Mouse (Mus musculus) Muller cell, postnatal 12 days (primary cell): ENCODE measurements around the gene Lyl1.

ENCODE experiments used
- DNase-seq: peaks from one replicate; pipeline ENCODE4 v3.0.0-alpha.2; 2015; ENCODE audit errors: inconsistent ontology term

Gene Lyl1

DNA sequence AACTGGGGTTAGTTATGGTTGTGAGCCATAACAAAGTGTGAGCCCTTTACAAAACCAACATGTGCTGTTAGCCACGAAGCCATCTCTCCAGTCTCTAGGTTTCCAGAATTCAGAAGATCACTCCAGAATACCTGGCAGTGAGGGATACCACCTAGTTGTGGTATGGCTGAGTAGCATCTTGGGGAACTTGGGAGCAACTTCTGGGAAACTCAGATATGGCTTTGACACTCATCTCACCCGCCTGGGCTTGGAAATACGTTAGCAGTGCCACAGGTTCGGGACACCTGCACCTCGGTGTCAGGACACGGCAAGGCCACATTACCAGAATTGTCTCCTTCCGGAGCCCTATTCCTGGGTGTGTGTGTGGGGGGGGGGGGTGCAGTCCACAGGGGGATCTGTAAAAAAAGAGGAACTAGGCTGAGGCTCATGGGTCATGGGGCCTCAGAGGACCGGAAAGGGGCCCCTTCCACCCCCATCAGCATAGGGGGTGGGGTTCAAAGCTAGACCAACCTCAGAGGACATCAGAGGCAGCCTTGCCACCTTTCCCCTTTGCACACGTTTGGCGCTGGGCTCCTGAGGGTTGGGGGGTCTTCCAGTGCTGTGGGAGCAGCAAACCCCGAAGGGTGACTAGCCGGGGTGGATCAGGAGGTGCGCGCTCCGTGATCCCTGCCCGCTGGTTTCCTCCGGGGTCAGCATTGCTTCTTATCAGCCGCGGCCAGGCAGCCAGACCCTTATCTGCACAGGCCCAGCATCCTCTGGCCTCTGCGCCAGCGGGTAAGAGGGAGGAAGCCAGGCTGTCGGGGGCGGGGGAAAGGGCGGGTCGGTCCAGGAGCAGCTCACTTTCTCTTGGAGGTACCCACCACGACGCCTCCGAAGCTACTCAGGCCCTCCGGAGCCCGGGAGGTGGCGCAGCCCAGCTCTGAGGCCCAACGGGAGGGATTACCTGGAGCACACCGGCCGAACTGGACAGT, at the start of gene Lyl1:
Lyl1 (plus strand) TSS at position 517 of the 971 bp plus-strand sequence.
- no peak for DNase-seq

- DNase-seq = no peak
Observed at GRCm38 (mm10) chr8:84653092-84653631, 48.1 kb upstream of the Lyl1 start.

GRCm38 (mm10) chr8:84654597-84654996, 46.7 kb upstream of the Lyl1 start:
- no peak for DNase-seq

DNA sequence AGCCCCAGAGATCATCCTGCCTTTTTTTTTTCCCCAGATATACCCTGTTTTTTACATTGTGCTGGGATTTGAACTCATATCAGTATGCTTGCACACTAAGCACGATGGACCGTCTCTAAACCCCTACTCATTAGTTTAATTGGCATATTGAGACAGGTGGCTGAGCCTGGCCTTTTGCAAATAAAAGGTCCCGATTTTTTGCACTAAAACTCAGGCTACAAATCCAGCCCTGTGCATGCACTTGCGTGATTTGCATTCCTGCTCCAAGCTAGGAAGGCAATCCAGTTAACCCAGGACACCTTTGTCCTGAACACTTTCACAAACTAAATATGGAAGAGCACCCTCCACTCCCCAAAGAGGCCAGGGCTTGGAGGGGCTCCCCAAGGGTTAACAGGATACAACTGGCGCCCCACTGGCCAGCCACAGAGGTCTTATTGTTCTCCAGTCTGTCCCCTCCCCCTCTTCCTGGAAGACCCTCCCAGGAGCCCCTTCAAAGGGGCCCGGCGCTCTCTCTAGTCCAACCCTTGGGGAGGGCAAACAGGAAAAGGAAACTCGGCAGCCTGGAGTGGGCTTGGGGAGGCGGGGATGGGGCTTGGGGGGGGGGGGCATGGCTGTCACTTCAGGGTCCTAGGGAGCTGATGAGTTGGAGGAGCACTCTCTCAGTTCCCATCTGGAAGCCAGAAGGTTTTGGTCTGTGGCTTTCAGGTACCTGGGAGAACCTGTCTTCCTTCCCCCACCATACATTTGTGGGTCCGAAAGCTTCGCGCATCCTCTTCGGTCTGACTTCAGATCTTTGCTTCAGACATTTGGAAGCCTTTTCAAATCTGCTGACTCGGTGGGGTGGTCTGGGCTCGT, 45.7 kb upstream of the Lyl1 start:
- DNase-seq = no peak

DNA sequence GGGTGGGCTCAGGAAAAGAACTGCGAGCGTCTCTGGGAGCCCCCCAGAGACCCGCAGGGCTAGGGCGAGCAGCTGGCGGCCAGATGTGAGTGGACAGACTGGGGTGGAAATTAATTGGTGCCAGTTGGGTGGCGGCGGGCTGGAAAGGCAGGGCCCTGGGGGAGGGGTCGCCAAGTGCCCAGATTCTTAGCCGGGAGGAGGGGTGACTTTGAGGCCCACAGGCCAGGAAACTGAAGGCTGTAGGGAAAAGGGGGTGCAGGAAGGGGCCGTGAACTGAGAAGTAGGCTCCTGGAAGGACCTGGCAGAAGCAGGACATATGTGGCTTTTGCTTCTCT, 45.1 kb upstream of the Lyl1 start:
- no peak for DNase-seq

GRCm38 (mm10) chr8:84656641-84657126, 44.6 kb upstream of the Lyl1 start:
- DNase-seq = peak; percentile 64

DNA sequence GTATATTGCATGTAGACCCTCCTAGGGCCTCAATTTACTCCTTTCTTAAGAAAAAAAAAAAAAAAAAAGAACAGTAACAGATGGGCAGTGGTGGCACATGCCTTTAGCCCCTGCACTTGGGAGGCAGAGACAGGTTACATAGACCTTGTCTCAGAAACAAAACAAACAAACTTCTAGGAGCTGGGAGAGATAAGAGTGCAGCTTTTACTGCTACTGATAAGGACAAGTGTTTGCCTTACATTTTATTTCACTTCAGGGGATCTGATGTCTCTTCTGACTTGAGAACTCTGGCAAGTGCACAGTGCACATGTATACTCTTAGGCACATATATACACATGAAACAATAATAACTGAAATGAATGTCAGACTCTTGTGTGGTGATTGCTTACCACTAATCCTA, 44.1 kb upstream of the Lyl1 start:
- DNase-seq = no peak

- DNase-seq = no peak
Observed at GRCm38 (mm10) chr8:84657680-84658079, 43.6 kb upstream of the Lyl1 start.

DNA sequence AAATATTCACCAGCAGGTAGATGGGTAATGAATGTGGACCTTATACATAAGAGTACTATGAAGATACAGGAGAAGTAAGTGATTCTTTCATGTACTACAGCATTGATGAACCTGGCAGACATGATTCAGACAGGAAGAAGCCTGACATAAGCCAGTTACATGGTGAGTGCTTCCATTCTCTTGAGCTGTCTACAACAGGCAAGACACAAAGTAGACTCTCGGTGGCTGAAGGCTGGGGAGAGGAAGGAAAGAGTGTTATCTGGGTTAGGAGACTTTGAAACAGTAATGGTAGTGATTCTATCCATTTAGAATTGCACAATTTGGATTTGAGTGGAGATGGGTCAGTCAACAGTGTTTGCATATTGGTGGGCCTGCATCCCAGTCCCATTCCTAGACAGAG, 42.3 kb upstream of the Lyl1 start:
- DNase-seq = peak; percentile 28

DNA sequence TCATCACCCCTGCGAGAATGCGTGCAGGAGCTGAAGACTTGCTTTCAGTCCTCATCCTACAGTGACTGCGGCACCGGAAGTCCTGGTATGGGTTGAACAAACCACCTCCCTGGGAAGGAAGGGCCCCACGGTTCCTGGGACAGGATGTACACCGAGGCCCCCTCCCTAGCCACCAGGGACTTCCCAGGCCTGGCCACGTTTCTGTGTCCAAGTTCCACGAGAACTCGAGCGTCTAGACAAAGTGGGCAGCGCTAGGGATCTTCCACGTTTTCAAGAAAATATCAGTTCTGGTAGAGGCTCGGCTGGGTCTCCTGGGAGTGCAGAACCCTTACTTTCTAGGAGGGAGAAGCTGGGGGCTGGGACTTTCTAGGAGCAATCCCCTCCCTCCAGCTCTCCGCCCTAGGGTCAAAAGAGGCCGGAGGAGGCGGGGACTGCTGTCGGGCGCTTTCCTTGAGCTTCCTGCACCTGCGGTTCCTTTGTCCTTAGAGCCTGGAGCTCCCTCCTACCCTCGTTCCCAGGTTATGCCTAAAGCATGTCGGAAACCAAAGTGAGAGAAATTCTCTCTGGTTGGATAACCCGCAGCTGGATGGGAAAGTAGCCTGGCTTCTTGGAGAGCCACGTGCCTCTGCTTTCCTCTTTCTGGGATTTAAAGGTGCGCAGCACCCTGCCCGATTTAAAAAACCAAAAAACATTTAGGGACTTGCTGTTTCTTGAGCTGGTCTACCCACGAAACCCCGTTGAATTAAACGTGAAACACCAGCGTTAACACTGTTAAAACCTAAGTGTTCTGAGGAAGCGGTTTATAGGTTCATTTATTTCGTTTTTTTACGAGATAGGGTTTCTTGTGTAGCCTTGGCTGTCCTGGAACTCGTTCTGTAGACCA, 41.1 kb upstream of the Lyl1 start:
- DNase-seq = peak; percentile 82

DNA sequence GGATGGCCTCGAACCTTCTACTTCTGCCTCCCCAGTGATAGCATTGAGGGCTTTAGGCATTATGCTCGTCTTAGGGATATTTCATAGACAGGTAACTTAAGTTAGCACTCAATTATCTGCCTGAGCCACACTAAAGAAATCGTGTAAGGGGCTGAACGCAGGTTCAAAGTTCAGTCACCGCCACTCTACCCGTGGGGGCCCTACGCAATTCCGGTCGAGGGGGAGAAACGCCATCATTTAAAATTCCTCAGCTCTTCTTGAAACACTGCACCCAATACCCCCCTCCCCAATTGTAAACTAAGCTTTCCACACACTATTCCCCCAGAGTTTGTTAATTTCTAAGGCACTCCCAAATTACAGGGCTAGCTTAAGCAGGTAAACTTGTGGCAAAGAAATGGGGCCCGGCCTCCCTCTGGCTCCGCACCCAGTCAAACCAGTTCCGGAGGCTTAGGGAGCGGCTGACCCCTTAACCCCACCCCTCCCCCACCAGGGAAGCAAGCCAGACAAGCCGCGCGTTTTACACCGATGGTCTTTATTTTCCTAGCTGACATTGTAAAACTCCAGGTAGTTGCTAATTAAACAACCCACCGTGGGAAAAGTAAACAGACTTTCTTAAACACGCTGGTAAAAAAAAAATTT, 40.3 kb upstream of the Lyl1 start:
- DNase-seq = peak; percentile 63

- peak; percentile 95 for DNase-seq
Observed at GRCm38 (mm10) chr8:84661458-84661871, 39.8 kb upstream of the Lyl1 start.

DNA sequence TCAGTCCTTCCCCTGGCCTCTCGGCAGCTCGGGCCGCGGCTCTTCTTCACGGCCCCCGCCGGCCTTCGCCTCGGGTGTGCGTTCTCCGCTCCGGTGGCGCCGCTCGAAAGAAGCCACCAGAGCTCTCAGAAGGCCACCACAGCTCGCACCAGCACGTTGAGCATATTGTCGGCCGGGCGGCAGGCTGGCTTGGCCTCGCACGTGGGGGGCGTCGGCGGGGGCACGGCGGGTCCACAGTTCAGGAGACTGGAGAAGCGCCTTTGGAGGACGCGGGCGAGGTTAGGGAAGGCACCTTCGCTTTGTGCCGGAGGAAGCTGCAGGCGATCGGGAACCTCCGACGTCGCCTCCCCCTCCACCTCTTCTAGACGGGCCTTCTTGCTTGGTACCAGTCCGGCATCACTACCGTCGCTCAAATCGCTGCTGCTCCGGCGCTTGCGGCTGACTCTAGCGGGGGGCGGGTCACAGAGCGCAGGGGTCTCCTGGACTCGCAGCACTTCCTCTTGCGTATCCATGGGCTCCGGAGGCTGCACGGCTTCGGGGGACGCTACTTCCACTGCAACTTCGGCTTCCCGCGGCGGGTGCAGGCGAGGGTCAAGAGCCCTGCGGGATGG, 39.2 kb upstream of the Lyl1 start:
- no peak for DNase-seq

DNA sequence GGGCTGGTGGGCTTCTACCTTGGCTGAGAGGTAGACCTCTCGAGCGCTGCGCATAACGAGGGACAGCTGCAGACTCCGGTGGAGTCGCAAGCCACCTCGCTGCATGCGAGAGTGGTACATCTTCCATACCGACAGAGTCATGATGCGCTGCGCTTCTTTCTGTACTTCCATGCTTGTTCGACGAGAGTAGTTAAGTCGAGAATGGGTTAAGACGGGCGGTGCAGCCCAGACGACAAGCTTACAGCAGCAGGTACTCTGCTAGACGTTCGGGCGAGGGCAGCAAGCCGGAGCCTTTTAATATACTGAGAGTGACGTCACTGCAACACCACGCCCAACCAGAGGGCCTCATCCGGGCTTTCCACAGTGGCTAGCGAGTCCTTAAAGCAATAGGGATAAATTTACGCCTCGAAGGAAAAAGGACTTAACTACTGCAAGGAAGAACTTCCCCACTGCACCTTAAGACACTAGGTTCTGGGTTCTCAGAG, 38.6 kb upstream of the Lyl1 start, which contains the start of gene Ier2:
Ier2 (minus strand) TSS at position 272 of the 485 bp plus-strand sequence.
- peak; percentile 95 for DNase-seq

DNA sequence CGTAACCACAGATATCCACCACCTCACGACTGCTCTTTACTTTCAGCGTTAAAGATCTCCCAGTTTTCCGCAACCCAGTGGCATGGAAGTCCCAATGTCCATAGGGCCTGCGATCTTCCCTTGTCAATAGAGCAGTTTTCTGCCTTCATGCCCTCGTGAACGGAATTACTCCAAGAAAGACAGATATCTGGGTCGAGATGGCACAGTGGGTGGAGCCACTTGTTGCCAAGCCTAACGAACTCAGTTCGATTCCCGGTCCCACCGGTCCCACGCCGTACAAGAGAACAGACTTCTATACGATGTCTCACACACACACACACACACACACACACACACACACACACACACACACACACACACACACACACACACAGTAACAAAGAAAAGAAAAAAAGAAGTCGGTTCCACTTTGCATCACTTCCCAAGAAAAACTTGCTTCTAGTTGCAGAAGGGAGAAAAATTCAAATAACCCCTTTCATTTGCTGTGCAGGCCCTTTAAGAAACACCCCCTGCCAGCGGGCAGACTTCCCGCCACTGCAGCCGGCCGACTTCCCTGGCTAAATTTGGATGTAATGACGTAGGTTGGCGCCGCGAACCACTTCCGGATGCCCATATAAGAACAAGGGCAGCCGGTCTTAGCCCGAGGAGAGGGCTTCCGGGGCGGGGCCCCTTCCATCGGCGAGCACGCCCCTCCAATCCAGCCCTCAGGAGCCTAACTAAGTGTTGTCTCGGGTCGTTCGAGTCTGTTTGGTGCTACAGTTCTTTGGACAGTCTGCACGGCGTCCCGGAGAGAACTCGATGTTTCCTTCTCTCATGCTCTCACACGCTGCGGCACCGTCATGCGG, 37.6 kb upstream of the Lyl1 start:
- DNase-seq = peak; percentile 99

DNA sequence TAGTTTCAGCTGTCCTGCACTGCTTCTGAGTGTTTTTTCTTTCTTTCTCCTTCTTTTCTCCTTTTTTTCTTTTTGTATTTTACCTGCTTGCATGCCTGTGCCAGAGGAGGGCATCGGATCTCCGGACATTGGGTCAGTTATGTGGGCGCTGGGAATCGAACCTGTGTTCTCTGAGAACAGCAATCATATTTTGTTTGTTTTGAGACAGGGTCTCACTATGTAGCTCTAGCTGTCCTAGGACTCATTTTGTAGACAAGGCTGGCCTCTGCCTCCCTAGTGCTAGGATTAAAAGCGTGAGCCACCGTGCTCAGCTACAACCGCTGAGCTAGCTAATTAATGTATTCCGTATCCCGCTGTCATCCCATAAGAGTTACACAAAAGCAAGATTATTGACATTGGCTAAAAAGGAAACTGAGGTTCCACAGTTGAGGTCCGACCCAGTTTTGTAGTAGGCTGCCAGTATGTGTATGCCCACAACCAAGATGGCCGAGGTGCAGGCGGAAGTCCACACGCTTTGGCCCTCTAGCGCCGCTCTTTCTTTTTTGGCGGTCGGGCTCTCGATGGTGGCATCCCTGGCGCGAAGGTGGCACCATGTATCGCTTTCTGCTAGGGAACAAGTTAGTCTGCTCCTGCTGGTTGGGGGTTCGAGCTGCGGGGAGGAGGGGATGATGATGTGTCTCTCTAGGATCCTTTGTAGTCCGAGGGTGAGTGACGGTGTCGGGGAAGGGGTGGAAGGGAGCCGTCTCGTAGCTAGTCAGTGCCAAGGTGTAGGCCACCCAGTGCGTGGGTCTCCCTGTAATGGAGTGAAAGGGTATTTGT, 36.5 kb upstream of the Lyl1 start:
- DNase-seq = peak; percentile 84

GRCm38 (mm10) chr8:84665385-84665893, 35.8 kb upstream of the Lyl1 start:
- no peak for DNase-seq

DNA sequence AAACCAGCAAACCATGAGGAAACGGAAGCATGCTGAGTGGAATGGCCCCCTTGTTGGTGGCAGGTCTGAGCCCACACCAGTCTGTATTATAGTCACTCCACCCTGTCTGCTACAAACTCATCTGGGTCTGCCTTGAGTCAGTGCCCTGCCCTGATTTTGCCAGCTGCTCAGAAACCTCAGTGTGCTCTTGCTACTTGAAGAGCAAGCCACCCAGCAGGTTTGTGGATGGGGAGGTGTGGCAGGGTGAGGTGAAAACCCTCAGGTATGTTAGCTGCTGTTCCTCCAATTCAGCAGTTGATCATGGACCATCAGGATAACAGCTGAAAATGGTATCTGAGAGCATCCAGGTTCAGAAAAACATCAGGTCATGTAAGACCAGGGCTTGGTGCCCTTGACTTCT, 33.2 kb upstream of the Lyl1 start:
- DNase-seq = no peak
